Comparison of ENCODE assay signal across 9 mouse cellular contexts in the genomic region with DNA sequence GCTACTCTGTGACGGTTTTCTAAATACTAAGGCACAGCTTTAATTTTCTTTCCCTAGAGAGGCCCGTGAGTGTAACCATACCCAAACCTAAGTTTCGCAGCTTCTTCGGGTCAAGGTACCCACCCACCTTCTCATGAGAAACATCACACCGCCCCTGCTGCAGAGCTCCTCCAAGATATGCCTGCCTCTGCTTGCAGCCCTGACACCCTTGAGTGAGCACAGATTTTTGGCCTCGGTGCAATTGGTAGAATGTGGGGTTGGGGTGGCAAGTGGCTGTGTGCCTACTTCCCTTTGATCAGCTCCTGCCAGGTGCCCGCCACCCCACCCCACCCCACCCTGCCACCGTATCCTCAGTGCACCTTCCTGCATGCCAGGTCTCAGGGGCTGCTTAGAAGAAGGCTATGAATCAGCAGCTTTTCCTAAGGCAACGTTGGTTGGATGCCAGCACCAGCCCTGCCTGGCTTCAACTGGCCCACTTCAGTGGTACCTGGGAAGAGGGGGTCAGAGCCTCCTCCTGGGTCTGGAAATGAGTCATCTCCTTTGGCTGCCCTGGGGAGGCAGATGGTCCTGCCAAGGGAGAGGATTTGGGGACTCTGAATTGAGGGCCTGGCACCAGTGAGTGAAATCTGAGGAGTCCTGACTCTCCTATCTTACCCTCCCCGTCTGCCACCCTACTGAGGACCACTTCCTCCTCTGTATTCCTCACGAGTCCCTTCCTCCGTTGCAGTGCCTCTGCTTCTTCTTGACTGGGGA.
DNase-seq lines count a peak whose midpoint lies in the region; ATAC-seq lines count a peak whose summit lies in the region.
"Had no signal": no experiment of that assay in that cellular context is flagged by ENCODE, and none has a peak within 500 bp of the region (broad histone marks: within the 10 kb centered on the region; RNA-seq: fewer than 3 reads in every experiment).

No protein-coding gene starts in this region.

- no peak overlapping the region for H3K4me3 ChIP-seq in kidney, embryonic 14.5 days (ENCODE audit: low read length)
- H3K4me3 ChIP-seq: erythroblast, embryonic 14.5 days had no signal

- WGBS in kidney, embryonic 14.5 days: 55% methylated on average over 12 of the region's 12 CpGs

- no peaks in the 10 kb centered on the region for H3K27me3 ChIP-seq in kidney, embryonic 14.5 days (ENCODE audit: control insufficient read depth, insufficient read depth, low read length)

- H3K9ac ChIP-seq in kidney, embryonic 14.5 days (ENCODE audit: low read depth, low read length): no peak overlapping the region

- no peak overlapping the region for H3K27ac ChIP-seq in kidney, embryonic 14.5 days (ENCODE audit: low read depth, low read length)

- peak; percentile 64 for ATAC-seq in frontal cortex, adult (ENCODE audit: low TSS enrichment)
- 0 out of 2 replicates have a peak, but pooled peaks have one; percentile 52 for ATAC-seq in kidney, embryonic 14.5 days (ENCODE audit: low FRiP score, low TSS enrichment)
- no peak for ATAC-seq in inflammation-experienced regulatory T-cells, adult 6 months

- H3K4me1 ChIP-seq in kidney, embryonic 14.5 days (ENCODE audit: control insufficient read depth, insufficient read depth, low read length): no peaks in the 10 kb centered on the region

- H3K4me2 ChIP-seq in kidney, embryonic 14.5 days (replicated peaks; ENCODE audit: low read depth, low read length): no peak overlapping the region

- DNase-seq in frontal cortex, postnatal 10 days (ENCODE audit: low spot score in 2 of 2): no peak
- DNase-seq in urinary bladder, postnatal 14 days (ENCODE audit: low spot score): peak; percentile 58
- DNase-seq in urinary bladder, postnatal 36 days (ENCODE audit: low spot score in 2 of 2): no peak
- DNase-seq in thymus, postnatal 4 days: peak; percentile 39
- no peak for DNase-seq in embryo, embryonic 9.5 days (ENCODE audit: extremely low spot score)

- no peaks in the 10 kb centered on the region for H3K36me3 ChIP-seq in kidney, embryonic 14.5 days (ENCODE audit: control insufficient read depth, insufficient read depth, low read length)

- no peaks in the 10 kb centered on the region for H3K9me3 ChIP-seq in kidney, embryonic 14.5 days (ENCODE audit: control insufficient read depth, low read length)

Comparison
In these comparisons a context has a peak if more than half of its experiments do, and no peak if none do; other contexts are left out.
1. DNase-seq: peak in urinary bladder, postnatal 14 days (single experiment) and thymus, postnatal 4 days (single experiment); none in frontal cortex, postnatal 10 days (0 of 2), urinary bladder, postnatal 36 days (0 of 2) and embryo, embryonic 9.5 days (single experiment).